Mouse (Mus musculus): Measurements from ENCODE around the gene Map3k4.
"Not testable (repeated sequence)": the region's sequence is repeated elsewhere in the genome, so short reads cannot be mapped to it uniquely, and the experiment has no call there.

Gene Map3k4

DNA sequence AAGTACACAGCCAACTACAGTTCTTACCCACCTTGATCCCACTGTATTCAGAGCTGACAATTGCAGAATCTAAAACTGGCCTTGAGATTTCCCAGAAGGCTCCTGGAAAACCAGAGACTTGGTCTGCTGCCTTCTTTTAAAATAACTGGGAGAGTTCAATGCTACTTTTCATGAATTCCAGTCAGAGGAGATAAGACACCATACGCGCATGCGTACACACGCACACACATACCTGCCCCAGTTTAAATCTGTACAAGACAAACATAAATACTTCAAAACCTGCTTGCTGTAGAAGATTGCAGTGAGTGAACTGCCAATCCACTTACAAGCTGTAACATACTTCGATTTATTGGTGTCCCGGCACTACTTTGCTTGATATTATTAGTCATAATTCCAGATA lies 13.9 kb downstream of the Map3k4 start:
- no peak for DNase-seq

DNA sequence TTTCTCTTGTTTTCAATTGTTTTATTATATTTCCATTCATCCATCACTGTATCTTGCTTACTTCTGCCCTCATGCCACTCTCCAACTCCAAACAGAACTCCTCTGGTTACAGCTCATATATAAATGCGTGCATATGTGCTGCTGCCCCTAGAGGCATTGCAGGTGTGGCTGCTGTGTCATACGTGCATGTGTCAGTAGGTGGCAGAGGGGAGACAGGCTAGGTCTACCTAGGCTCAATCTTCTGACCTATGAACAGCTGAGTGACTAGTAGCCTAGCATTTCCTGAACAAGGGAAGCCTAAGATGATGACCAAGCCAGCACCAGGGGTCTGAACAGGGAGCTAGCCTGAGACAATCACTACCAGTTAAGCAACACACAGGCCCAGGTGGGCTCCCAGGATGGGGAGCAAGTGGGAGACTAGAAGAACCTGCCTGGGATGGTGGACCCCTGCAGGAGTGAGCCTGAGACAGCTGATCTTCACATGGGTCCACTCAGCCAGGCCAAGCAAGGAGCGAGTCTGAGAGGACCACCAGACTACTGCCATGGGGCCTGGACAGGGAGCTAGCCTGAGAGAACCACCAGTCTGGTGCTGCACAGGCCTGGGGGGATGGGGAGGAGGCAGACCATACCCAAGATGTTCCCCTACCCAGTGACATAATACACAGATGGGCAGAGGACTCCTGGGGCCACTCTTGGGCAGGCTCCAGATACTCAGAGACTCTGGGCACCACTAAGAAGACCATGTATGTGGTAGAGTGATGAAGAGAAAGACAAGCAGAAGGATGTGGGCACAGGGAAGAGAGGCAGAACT lies 17.5 kb downstream of the Map3k4 start:
- DNase-seq = peak; percentile 69 to 83

DNA sequence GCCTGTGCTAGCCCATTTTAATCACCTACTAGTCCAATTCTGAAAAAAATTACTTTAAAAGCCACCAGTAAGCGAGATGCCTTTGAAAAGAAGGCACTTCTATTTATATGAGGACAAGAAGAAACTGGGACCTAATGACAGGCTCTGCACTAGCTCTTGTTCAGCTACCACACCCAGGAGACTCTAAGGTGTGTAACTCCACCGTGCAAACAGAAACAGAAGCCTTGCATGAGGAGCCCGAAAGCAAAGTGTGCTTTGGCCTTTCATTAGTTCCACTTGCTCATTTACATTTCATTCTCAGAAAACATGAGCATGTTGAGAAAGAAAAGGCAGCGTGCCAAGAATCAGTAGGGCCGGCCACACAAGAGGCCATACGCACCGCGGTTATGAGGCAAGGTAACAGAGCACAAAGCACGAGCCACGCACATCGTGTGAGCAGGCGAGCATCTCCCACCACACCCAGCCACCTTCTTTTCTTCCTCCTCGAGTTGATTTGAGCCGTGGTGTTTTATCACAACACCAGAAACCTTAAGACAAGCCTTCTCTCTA lies 18.4 kb downstream of the Map3k4 start:
- DNase-seq = peak; percentile 53 to 59

DNA sequence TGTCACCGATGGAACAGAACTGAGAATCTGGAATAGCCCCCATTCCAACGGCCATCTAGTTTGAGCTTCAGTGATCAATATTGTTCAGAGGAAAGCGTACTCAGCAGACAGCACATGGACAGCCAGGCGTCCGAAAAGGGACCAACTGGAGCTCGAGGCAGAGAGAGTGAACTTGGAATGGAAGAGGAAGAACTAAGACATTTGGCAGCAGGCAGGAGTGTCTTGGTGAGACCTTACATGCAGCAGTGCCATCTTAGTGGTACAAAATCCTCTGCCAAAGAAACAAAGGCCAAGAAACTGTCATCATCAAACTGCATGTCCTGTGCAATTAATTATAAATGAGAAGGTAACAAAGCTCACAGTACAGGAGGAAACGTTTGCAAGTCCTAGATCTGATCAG lies 19.2 kb downstream of the Map3k4 start:
- peak; percentile 51 to 58 for DNase-seq

DNA sequence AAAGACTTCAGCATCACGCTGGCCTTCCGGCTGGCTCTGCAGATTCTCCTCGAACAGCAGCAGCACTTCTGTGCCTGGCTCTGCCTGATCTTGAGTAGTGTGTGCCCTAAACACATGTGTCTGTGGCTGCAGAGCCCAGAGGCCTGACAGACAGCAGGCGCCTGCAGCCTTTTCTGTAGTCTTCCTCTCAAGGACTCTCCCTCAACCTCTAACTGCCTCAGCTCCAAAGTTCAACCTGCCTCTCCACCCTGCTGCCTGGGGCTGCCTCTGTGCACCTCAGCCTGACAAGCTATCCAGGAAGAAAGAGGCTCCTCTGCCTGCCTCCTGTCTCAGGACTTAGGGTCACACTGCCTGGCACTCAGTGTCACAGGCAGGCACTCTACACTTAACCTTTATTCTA lies 20.6 kb downstream of the Map3k4 start:
- no peak for DNase-seq

DNA sequence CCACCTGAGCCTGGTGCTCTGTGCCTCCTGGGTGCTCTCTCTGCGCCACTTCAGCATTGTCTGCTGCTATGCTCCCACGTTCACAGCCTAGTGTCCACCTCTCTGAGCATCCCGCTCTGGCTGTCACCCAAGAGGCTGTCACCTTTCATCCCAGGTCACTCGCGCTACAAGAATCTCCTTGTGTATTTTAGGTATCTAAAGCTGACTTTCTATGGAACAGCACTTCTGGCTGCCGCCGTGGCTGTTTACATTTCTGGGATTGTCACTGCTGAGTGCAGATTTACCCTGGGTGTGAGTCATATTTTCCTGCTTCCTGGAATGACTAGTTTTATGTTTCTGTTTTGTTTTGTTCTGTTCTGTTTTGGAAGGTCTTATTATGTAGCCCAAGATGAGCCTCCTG lies 21.3 kb downstream of the Map3k4 start:
- peak in 1 of 2 experiments; percentile 28 for DNase-seq

DNA sequence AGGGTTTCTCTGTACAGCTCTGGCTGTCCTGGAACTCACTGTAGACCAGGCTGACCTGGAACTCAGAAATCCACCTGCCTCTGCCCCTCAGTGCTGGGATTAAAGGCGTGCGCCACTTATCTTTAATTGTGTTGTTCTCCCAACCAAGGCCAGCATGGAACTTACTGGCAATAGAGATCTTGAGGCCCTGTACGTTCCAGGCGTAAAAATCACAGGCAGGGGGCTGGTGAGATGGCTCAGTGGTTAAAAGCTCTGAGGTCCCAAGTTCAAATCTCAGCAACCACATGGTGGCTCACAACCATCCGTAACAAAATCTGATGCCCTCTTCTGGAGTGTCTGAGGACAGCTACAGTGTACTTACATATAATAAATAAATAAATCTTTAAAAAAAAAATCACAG lies 22.7 kb downstream of the Map3k4 start:
- DNase-seq = not testable (repeated sequence)

DNA sequence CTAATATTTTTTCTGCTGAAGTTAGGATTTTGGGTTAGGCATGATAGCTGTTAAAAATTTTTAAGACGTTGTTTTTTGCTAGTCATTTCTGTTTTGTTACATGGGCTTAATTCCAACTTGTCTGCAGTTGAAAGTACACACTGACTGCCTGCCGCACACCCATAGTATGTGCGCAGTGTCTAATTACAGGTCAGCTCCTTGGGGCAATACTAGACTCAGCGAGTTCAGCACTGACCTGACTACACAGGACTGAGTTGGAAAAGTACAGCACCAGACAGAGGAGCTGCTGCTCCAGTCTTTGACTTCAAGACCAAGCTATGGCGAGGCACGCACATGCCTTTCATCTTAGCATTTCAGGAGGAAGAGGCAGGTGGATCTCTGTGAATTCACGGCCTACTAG lies 24.2 kb downstream of the Map3k4 start:
- no peak for DNase-seq

DNA sequence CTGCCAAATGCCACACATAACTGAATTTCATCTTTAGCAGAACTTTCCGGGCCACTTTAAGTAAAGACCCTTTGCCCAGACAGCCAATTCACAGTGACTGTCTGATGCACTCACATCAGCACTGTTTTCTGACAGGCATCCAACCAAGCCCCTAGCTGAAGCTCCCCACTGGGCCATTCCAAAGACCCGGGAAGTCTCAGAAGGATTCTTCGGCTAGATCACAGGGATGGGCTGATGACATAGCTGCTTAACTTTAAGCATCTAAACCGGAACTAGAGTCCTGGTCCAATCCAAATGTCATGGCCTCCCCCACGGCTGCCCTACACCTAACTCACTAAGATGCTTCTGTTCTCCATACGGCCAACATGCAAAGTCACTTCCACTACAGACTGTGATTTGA lies 25.0 kb downstream of the Map3k4 start:
- peak in 1 of 2 experiments; percentile 47 for DNase-seq

DNA sequence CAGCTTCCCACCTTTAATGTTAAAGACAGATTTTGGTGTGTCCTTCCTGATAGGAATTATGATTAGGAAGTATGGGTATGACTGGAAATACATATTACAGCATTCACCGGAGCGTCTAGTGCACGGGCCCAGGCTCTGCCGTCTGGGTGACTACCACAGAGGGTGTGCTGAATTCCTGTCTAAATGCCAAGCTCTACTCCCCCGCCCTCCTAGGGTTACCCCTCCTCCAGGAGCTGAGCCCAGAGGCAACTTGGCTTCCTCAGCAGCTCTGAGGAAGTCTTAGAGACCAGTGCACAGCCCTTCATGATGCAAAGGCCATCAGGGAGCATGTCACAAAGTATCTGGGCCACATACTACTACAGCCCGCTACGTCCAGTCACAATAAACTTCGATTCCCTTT lies 25.7 kb downstream of the Map3k4 start:
- DNase-seq = peak in 1 of 2 experiments; percentile 54

DNA sequence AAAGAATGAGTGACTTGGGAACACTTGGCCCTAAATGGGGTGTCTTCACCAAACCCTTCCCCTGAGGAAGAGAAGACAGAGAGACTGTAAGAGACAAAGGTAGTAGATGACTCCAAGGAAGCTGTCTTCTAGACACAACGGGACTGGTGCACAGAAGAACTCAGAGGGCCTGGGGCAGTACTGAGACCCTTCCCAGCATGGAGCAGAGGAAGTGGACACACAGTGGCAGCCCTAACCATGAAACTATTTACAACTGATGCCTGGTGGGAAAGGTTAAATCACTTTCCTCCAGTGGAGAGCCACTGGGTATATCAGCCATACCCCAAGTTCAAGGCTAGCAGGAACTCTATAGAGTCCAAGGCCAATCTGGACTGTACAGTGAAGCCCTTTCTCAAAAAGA lies 26.2 kb downstream of the Map3k4 start:
- no peak for DNase-seq

DNA sequence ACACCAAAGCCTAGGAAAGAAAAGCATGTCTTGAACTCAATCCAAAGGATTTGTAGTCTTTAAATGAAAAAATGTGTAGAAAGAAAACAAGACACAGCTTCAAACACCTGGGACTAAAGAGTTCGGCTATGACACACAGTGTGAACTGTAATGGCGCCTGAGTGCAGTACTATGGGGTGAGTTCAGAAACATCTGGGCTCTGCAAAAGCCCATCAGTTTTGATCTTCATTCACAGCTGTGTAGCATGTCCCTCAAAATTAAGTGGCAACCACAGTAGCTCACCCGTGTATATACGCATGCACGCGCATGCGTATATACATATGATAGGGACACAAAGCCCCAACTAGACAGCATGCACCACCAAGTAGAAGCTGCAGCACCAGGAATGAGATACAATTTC lies 27.4 kb downstream of the Map3k4 start:
- DNase-seq = no peak

DNA sequence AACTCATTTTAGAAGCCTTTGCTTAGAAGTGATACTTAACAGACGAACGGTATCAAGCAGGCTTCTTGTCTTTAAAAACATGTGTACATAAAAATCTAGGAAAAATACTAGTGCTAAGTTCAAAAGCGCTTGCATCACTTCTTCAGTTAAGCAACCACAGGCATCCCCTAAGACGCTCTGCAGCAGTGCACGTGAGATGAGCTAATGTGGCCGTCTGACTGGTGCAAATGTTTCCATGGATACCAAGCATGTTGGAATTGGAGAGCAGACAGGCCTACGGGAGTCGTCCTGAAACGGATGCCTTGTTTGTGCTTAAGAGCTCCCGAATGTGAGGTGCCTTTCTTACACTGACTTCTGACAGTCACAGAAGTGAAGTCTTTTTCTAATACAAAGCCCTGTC lies 27.9 kb downstream of the Map3k4 start:
- DNase-seq = peak; percentile 49 to 58

DNA sequence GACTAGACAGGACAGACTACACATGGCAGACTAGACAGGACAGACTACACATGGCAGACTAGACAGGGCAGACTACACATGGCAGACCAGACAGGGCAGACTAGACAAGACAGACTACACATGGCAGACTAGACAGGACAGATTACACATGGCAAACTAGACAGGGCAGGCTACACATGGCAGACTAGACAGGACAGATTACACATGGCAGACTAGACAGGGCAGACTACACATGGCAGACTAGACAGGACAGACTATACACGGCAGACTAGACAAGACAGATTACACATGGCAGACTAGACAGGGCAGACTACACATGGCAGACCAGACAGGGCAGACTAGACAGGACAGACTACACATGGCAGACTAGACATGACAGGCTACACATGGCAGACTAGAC lies 28.8 kb downstream of the Map3k4 start:
- not testable (repeated sequence) for DNase-seq

DNA sequence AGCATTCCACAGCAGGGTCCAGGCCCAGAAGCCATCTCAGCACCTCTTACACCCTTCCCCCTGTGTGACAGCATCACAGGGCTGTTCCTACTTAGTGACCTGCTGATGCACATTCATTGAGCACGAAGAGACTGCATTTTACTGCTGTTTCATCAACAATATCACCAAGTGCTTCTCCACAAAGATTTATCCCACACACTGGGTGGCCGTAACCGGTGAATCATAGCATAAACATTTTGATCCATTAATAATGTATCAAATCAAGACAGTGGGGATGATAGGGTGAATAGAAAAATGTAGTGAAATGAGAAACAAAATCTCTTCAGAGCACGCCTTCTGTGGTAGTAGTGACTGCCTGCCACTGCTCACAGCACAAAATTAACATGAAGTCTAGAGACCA lies 29.7 kb downstream of the Map3k4 start:
- no peak for DNase-seq

DNA sequence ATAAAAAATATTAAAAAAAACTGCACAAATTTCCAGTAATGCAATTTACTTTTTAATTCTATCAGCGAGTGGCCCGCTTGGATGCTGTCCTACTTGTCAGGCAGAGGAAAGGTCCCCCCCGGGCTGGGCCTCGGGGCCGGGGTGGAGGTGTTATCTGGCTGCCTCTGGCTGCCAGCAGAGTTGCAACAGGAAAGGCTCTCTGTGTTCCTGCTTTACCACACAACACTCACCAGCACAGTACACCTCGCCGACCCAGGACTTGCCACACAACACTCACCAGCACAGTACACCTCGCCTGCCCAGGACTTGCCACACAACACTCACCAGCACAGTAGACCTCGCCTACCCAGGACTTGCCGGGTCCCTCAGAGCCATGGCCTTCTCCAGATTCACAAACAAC lies 38.8 kb downstream of the Map3k4 start:
- no peak for DNase-seq

DNA sequence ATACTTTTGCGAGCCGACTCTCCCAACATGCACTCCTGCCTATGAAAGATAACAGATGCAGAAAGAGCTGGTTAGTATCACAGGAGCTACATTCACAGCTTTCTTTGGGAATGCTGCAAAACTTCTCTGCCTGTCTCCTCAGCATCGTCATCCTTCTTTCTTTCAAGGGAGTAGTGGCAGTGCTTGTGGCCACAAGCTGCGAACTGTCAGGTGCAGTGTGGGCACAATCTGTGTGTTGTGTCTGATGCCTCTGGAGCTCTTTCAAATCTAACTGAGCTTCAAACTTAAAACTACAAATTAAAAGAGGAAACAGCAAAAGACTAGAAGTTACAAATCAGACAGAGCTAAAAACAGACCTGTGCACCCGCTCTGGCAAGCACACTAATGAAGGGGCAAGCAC lies 40.5 kb downstream of the Map3k4 start:
- DNase-seq = no peak

DNA sequence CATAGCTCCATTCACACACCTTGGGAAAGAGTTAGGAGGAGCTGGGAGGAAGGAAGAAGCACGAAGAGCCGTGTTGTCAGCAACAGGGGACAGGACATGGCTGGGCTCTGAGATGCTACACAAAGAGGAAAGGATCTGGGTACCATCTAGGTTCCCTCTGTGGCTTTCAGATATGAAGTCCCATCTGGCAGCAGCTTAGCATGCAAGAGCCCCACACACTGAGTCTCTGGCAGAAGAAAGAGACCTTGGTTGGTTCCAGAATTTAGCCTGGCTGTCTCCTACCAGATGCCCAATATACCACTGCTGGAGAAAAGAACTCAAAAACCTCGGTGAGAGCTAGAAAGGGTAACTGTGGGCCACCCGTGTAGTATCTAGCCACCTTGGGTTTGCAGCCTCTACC lies 41.3 kb downstream of the Map3k4 start:
- DNase-seq = peak; percentile 57 to 59

DNA sequence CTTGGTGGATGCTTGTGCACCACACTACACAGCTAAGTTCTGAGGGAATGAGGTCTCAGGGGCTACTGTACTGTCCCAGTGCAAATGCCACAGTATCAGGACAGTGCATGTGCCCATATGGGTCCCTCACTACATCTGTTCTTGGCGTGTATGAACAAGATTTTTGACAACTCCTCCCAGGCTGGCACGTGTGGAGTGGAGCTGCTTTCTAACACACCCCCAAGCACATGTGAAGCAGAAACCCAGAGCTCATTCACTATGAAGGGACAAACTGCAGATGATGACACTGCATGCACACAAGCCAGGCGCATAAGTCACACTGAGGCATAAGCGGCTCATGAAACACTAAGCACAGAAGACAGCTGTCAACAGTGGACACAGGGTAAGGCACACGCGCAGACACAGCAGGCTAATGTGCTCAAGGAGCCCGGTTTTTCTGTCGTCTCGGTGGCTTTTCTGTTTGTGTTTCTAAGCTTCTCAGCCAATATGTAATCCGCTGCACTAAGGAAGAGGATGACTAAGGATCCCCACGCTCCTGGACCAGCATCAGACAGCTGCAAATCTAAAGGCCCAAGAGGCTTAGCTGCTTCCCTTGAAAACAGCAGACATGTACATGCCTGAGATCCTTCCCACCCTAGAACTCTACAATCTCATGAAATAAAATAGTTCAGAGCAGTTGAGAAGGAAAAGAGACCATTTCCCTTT lies 41.9 kb downstream of the Map3k4 start:
- DNase-seq = peak in 1 of 2 experiments; percentile 42

DNA sequence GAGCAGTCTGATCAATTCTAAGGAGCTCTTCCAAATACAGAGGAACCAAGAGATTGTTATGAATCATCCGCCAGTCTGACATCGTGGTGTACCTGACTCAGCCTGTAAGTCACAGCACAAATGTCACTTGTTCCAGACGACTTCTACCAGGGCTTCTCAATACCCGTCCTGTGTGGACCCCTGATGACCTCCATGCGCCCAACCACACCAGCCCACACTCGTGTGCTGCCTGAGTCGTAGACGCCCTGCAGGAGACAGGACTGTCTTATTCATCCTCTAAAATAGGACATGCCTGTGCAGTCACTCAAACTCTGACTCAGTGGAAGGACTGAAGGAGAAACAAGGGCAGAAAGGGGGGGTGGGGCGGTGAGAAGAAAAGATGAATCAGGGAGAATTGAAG lies 42.8 kb downstream of the Map3k4 start:
- DNase-seq = no peak

DNA sequence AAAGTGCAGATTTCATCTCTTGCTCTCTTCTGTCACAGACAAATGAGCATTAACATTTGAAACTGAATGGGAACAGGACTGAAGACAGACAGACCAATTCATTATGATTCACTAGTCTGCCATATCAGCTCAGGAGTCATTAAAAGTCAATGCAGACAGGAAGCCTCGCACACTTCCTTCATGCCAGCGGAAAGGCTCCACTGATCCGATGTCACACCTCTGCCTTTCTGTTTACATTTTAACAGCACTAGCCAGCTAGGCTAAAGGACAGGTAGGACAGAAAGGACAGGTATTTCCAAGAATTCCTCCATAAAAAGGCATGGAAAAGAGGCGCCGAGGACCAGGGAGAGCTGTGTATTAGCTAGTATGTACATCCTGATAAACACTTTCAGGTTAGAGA lies 45.6 kb downstream of the Map3k4 start:
- no peak for DNase-seq

DNA sequence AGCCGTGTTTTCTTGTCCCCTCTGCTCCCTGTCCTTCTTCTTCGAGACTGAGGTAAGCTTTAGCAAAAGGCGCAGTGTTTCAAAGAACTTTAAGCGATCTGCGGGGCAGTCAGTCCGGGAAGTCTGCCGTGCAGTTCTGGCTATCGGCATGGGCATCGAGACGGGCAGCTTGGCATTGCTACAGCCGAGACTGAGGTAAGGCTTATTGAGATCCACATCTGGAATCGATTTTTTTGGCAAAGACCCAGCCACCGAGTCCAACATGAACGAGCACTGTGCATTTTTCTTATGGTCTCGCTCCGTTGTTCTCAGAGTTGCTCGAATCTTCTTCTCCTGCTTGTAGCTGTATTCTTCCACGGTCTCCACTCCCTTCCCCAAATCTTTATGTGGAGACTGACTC lies 46.8 kb downstream of the Map3k4 start:
- DNase-seq = no peak

DNA sequence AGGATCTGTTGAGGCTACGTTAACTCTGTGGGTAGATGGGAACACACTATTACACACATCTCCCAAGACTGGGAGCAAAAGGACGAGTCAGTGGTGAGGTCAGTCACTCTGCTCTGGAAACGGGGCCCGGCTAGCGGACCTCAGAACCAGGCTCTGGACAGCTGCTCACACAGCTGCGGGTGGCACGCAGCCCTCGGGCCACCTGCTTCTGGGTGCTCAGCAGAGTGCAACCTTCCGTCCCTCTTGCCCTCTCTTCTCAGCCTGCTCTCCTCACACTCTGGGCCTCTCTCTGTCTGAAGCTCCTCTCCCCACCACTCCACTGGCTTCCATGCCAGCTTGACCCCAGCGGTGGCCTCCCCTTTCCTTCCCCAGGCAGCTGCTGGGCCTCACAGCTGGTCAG lies 50.1 kb downstream of the Map3k4 start:
- peak; percentile 27 to 35 for DNase-seq

DNA sequence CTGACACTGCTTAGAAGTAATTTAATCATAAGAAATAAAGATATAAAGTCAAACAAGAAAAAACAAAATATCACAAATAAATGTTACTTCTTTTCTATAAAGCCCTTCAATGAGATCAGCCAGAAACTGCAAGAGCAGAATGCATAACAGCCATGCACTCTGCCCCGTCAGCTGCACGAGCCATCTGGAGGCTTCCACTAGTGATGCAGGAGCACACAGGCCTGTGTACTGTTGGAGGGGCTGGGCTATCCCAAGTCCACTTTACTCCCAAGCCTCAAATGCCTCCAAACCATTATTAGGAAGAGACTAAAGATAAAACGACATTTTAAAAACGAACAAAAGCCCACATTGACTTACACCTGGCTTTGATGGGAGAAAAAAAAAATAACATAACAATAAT lies 50.5 kb downstream of the Map3k4 start:
- DNase-seq = peak; percentile 42 to 55

All from cerebellum, postnatal 10 days (tissue).